Mouse (Mus musculus) heart, embryonic 12.5 days (tissue): ENCODE results near the gene Olfr702. TPM values are rescaled to one million over a fixed set of nuclear protein-coding genes. Genes with fewer than 3 reads are reported as not detected.

Source experiments
- ATAC-seq: fragments of 200-750 bp; cut with Nextera tagmentation; 2 replicates; pipeline ENCODE4 v1.8.0; 2017; ENCODE audit warnings: moderate TSS enrichment, moderate library complexity; ENCODE audit not compliant: insufficient number of reproducible peaks, low FRiP score
- H3K27ac ChIP-seq: fragments of 300-500 bp; sonication (generic); 2 replicates; pipeline ENCODE4 v1.5.1; 2016; ENCODE audit warnings: mild to moderate bottlenecking, moderate library complexity; ENCODE audit not compliant: poor library complexity, severe bottlenecking
- H3K27me3 ChIP-seq: fragments of 300-500 bp; sonication (generic); replicated peaks from 2 replicates; pipeline ENCODE4 v1.6.1; 2016; ENCODE audit warnings: mild to moderate bottlenecking, moderate library complexity
- H3K36me3 ChIP-seq: fragments of 300-500 bp; sonication (generic); 2 replicates; pipeline ENCODE4 v1.6.1; 2016; ENCODE audit warnings: mild to moderate bottlenecking, moderate library complexity
- H3K4me1 ChIP-seq: fragments of 300-500 bp; sonication (generic); replicated peaks from 2 replicates; pipeline ENCODE4 v1.6.1; 2016; ENCODE audit warnings: mild to moderate bottlenecking
- H3K4me2 ChIP-seq: fragments of 300-500 bp; sonication (generic); 2 replicates; pipeline ENCODE4 v1.6.1; 2016; ENCODE audit warnings: mild to moderate bottlenecking, moderate library complexity
- H3K4me3 ChIP-seq: fragments of 300-500 bp; sonication (generic); 2 replicates; pipeline ENCODE4 v1.5.1; 2016; ENCODE audit warnings: mild to moderate bottlenecking
- H3K9ac ChIP-seq: fragments of 300-500 bp; sonication (generic); 2 replicates; pipeline ENCODE4 v1.6.1; 2016; ENCODE audit warnings: mild to moderate bottlenecking, moderate library complexity
- H3K9me3 ChIP-seq: fragments of 300-500 bp; sonication (generic); replicated peaks from 2 replicates; pipeline ENCODE4 v1.6.1; 2016; ENCODE audit warnings: mild to moderate bottlenecking, moderate library complexity
- WGBS: fragments of 180-500 bp; shearing (Covaris S2); methylation state at CpG from one replicate; pipeline ENCODE4 v1.1.7; 2016; 5-methylcytosine and 5-hydroxymethylcytosine counted together
- polyA plus RNA-seq: library from polyadenylated mRNA; unstranded; fragments of >200 nt; fragmentation: Nextera tagmentation; extraction: Ambion mirVana; gene quantifications from 2 replicates; pipeline ENCODE4 v1.2.1, GENCODE M21; 2016

The Olfr702 gene
- polyA plus RNA-seq: not detected in 2 replicates

DNA sequence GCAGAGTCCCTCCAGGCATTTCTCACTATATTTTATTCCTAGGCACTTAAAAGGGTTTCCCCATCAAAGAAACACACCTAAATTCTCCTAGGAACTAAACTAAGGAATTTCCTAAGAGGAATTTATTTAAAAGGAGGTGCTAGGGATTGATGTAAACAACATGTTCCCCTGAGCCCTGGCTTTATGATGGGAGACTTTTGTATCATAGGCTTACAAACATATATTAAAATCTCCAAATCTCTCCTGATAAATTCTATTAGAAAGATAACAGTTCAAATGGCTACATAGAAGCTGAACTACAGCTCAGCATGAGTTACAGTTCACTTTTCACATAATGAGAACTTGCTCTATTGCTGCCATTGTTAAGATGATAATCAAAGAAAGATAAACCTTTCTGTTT lies at the start of gene Olfr702:
Olfr702 (minus strand) TSS at position 101 of the 400 bp plus-strand sequence.
- Histone ChIP-seq H3K27ac (no peak within 1 kb of the TSS), H3K4me2 (no peak within 1 kb of the TSS), H3K9me3 (no peaks in the 10 kb centered on the region), H3K36me3 (no peaks in the 10 kb centered on the region), H3K4me1 (no peaks in the 10 kb centered on the region), H3K9ac (no peak within 1 kb of the TSS), H3K27me3 (no peaks in the 10 kb centered on the region), H3K4me3 (no peak within 1 kb of the TSS)
- ATAC-seq: no peak

DNA sequence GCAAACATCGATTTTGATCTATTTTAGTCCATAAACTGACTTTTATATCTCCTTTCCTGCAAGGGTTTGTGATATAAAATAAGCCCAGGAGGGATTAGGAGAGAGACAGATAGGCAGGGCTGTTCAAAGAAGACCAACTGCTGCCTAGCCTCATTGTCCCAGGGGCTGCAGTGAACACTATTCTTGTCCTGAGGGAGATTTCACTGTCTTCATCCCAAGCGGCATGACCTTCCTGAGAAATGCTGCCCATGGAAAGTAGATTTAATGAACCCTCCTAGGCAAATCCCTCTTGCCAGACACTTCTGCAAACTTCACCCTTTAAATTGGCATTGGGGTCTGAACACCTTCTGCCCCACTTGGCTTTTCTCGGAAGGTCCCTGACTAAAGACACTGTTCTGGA lies 43.1 kb upstream of the Olfr702 start, which contains the start of gene Olfr705:
Olfr705 (minus strand) TSS at position 101 of the 400 bp plus-strand sequence.
- Histone ChIP-seq H3K4me1 (no peaks in the 10 kb centered on the region), H3K9me3 (0 out of 2 replicates have a peak, but pooled peaks cover 6% of the 10 kb centered on the region), H3K27me3 (no peaks in the 10 kb centered on the region), H3K4me3 (no peak within 1 kb of the TSS), H3K27ac (no peak within 1 kb of the TSS), H3K36me3 (no peaks in the 10 kb centered on the region), H3K9ac (no peak within 1 kb of the TSS), H3K4me2 (no peak within 1 kb of the TSS)
- ATAC-seq: no peak
- 68% methylated on average over 3 of the region's 3 CpGs for WGBS

DNA sequence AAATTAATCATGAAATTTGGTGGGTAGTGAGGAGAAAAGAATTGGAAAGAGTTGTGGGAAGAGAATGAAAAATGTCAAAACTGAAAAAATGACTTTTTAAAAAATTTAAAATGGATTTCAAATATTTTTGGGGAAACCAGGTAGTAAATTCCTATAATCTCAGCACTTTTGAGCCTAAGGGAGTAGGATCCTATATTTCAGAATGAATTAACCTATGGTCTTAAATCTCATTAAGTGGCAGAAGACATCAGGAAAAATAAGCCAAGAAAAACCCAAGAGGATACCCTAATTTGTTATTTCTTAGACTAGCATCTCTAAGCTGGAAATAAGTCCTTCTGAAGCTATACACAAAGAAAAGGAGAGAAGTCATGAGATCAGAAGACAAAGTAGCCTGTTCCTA lies 29.2 kb upstream of the Olfr702 start, which contains the start of gene Olfr704:
Olfr704 (plus strand) TSS at position 301 of the 400 bp plus-strand sequence.
- H3K9ac ChIP-seq: no peak within 1 kb of the TSS
- no peak within 1 kb of the TSS for H3K4me3 ChIP-seq
- ATAC-seq: no peak
- H3K9me3 ChIP-seq: no peaks in the 10 kb centered on the region
- H3K36me3 ChIP-seq: no peaks in the 10 kb centered on the region
- H3K27ac ChIP-seq: no peak within 1 kb of the TSS
- no peaks in the 10 kb centered on the region for H3K27me3 ChIP-seq
- H3K4me2 ChIP-seq: no peak within 1 kb of the TSS
- H3K4me1 ChIP-seq: no peaks in the 10 kb centered on the region

DNA sequence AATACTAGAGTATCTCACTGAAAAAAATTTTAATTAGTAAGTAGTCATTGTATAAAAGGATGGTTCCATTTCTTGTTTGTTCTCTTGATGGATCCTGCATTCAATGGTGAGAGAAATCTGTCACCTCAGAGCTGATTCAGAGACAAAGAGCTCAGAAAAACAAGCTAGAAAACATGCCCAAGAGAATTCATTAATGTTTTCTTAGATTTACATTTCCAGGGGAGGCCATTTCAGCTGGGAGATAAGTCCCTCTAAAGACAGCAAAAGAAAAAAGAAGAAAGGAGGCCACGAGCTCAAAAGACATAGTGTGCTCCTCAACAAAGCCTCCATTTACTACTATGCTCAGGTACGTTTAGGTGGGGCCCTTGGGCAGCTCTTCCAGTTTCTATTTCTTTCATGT lies 9.4 kb upstream of the Olfr702 start, which contains the start of gene Olfr703:
Olfr703 (plus strand) TSS at position 301 of the 400 bp plus-strand sequence.
- Histone ChIP-seq H3K4me1 (no peaks in the 10 kb centered on the region), H3K4me2 (no peak within 1 kb of the TSS), H3K27me3 (no peaks in the 10 kb centered on the region), H3K27ac (no peak within 1 kb of the TSS), H3K9ac (no peak within 1 kb of the TSS), H3K36me3 (no peaks in the 10 kb centered on the region), H3K4me3 (no peak within 1 kb of the TSS), H3K9me3 (peaks cover 10% of the 10 kb centered on the region)
- WGBS: 46% methylated on average over 2 of the region's 2 CpGs
- no peak for ATAC-seq

DNA sequence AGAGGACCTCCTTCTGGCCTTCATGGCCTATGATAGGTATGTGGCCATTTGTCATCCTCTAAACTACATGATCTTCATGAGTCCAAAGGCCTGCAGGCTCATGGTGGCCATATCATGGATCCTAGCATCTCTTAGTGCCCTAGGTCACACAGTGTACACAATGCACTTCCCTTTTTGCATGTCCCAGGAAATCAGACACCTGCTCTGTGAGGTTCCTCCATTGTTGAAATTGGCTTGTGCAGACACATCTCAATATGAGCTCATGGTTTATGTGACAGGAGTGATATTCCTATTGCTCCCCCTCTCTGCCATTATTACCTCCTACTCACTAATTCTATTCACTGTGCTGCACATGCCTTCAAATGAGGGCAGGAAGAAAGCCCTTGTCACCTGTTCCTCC lies 15.3 kb downstream of the Olfr702 start:
- no peak overlapping the region for H3K4me2 ChIP-seq
- H3K4me1 ChIP-seq: no peaks in the 10 kb centered on the region
- no peaks in the 10 kb centered on the region for H3K9me3 ChIP-seq
- H3K9ac ChIP-seq: no peak overlapping the region
- H3K27ac ChIP-seq: no peak overlapping the region
- no peaks in the 10 kb centered on the region for H3K36me3 ChIP-seq
- no peaks in the 10 kb centered on the region for H3K27me3 ChIP-seq
- no peak for ATAC-seq
- no peak overlapping the region for H3K4me3 ChIP-seq

DNA sequence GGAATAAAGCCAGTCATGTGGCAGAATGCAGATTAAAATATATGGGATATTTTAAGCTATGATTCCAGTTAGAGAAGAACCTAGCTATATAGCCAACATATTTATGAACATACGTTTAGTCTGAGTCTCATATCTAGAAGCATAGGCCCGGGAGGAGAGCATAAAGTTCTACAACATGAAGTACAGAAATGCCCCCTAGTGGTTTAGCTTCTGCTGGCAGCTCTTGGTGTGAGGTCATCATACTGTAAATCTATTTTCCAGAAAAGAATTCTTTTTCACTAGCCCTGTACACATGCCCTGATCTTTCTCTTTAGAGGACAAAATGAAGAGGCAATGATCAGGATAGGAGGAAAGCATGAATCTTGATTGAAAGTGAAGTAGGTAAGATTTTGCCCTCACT lies 17.9 kb downstream of the Olfr702 start:
- 34% methylated on average over 2 of the region's 2 CpGs for WGBS
- H3K36me3 ChIP-seq: no peaks in the 10 kb centered on the region
- H3K4me2 ChIP-seq: no peak overlapping the region
- H3K9ac ChIP-seq: no peak overlapping the region
- H3K27me3 ChIP-seq: no peaks in the 10 kb centered on the region
- H3K27ac ChIP-seq: no peak overlapping the region
- no peaks in the 10 kb centered on the region for H3K9me3 ChIP-seq
- no peaks in the 10 kb centered on the region for H3K4me1 ChIP-seq
- no peak for ATAC-seq
- H3K4me3 ChIP-seq: no peak overlapping the region

DNA sequence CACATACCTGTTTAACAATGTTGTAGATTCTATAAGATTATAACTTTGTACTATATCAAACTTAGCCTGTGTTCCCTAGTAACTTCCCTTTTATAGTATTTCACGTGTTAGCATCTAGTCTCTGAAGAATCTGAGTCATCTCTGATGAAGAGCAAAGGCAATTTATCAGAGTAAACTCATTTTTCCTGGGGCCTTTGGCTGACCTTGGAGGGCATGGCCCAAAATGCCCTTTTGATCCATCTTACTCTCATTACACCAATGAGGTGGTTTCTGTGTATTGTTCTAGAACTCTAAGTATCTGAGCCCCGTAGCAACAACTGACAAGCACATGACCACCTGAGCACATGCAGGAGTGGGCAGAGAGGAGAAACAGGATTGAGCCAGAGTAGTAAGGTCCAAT lies 19.9 kb downstream of the Olfr702 start, which contains the start of gene Olfr701:
Olfr701 (plus strand) TSS at position 301 of the 400 bp plus-strand sequence.
- no peak for ATAC-seq
- 63% methylated on average over 2 of the region's 2 CpGs for WGBS

DNA sequence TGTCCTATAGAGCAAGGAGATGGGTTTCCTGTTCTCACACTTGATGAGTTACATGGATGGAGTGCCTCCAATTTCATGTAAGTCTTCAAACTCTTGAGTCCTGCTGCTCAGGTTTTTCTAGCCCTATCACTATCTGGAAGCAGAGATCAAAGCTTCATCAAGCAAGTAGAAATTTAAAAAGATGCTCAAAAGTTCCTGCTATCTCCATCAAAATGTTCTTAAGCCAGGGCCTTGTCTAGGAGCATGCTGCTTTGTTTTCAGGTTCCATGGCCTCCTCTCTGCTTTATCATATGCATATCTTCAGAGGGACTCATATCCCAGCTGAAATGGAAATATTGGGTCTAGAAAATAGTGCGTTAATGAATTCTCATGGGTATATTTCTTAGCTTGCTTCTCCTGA lies 25.0 kb downstream of the Olfr702 start, which contains the start of gene Olfr700:
Olfr700 (minus strand) TSS at position 101 of the 400 bp plus-strand sequence.
- no peak within 1 kb of the TSS for H3K9ac ChIP-seq
- H3K9me3 ChIP-seq: no peaks in the 10 kb centered on the region
- H3K27me3 ChIP-seq: no peaks in the 10 kb centered on the region
- H3K4me1 ChIP-seq: no peaks in the 10 kb centered on the region
- H3K4me2 ChIP-seq: no peak within 1 kb of the TSS
- 90% methylated on average over 1 of the region's 1 CpGs for WGBS
- ATAC-seq: no peak
- H3K36me3 ChIP-seq: no peaks in the 10 kb centered on the region
- H3K4me3 ChIP-seq: no peak within 1 kb of the TSS
- H3K27ac ChIP-seq: no peak within 1 kb of the TSS

More for the DNA sequence above, 19.9 kb downstream of the Olfr702 start, which contains the start of gene Olfr701:
- no peak within 1 kb of the TSS for H3K4me3 ChIP-seq
- H3K4me2 ChIP-seq: no peak within 1 kb of the TSS
- H3K9me3 ChIP-seq: no peaks in the 10 kb centered on the region
- no peak within 1 kb of the TSS for H3K27ac ChIP-seq
- no peaks in the 10 kb centered on the region for H3K36me3 ChIP-seq
- H3K9ac ChIP-seq: no peak within 1 kb of the TSS
- H3K27me3 ChIP-seq: no peaks in the 10 kb centered on the region
- no peaks in the 10 kb centered on the region for H3K4me1 ChIP-seq

DNA sequence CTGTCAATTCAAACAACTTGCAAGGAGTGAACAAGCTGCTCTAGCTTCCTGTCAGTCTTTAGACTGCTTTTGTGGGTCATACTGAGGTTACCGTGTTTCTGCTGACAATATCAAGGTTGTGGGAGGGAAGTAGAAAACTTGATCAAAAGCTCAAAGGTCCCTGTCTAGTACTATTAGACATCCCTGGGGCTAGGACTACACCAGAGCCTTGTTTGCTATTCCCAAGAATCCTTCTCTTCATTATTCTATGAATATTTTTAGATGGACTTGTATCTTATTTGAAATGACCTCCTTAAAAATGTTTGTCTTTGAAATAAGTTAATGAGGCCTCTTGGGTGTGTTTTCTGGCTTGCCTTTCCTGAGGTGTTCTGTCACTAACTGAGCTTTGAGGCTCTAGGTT lies 40.6 kb downstream of the Olfr702 start, which contains the start of gene Olfr699:
Olfr699 (minus strand) TSS at position 101 of the 400 bp plus-strand sequence.
- no peak for ATAC-seq
- Histone ChIP-seq H3K27ac (no peak within 1 kb of the TSS), H3K9ac (no peak within 1 kb of the TSS), H3K27me3 (no peaks in the 10 kb centered on the region), H3K36me3 (no peaks in the 10 kb centered on the region), H3K4me2 (no peak within 1 kb of the TSS), H3K4me1 (no peaks in the 10 kb centered on the region), H3K4me3 (no peak within 1 kb of the TSS), H3K9me3 (0 out of 2 replicates have a peak, but pooled peaks cover 3% of the 10 kb centered on the region)
- WGBS: 65% methylated on average over 1 of the region's 1 CpGs

DNA sequence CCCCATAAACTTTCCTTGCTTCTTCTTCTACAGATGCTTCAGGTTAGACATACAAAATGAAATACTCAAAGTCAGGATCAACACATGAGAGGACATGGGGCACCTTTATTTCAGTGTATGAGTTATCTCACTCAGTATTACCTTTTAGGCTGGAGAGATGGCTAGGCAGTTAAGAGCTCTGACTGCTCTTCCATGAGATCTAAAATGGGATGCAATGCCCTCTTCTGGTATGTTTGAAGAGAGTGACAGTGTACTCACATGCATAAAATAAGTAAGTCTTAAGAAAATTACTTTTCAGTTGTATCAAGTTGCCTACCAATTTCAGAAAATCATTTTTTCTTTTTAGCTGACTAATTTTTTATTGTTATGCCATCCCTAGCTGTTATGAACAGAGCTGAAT lies 45.4 kb downstream of the Olfr702 start:
- no peak overlapping the region for H3K4me3 ChIP-seq
- no peak overlapping the region for H3K4me2 ChIP-seq
- H3K9me3 ChIP-seq: no peaks in the 10 kb centered on the region
- H3K4me1 ChIP-seq: no peaks in the 10 kb centered on the region
- H3K27me3 ChIP-seq: no peaks in the 10 kb centered on the region
- no peak overlapping the region for H3K27ac ChIP-seq
- no peak overlapping the region for H3K9ac ChIP-seq
- no peaks in the 10 kb centered on the region for H3K36me3 ChIP-seq
- ATAC-seq: no peak
